Mouse (Mus musculus) heart, postnatal 4 days (tissue): ENCODE measurements around the gene Aqp11. TPM values are rescaled to one million over a fixed set of nuclear protein-coding genes. Genes with fewer than 3 reads are reported as not detected.

Source experiments
- DNase-seq: peaks from one replicate; pipeline ENCODE4 v3.0.0; 2021
- total RNA-seq, 2 experiments: library from RNA; stranded (reverse); gene quantifications; 2 replicates each; pipeline ENCODE4 v1.2.3; 2021

The Aqp11 gene
- 1 to 10 TPM; 1.1 to 1.9 TPM for total RNA-seq

- peak; percentile 85 for DNase-seq
Measured at GRCm38 (mm10) chr7:97737638-97738456, at the start of gene Aqp11. Gene Aqp11 (minus strand): TSS chr7:97738289.

- DNase-seq: no peak
Measured at GRCm38 (mm10) chr7:97783523-97783922, 45.4 kb upstream of the Aqp11 start.

- no peak for DNase-seq
Measured at GRCm38 (mm10) chr7:97781496-97781895, 43.4 kb upstream of the Aqp11 start.

GRCm38 (mm10) chr7:97780815-97781214 is 42.7 kb upstream of the Aqp11 start:
- DNase-seq: no peak

GRCm38 (mm10) chr7:97780222-97780621 is 42.1 kb upstream of the Aqp11 start:
- no peak for DNase-seq

GRCm38 (mm10) chr7:97777191-97777590 is 39.1 kb upstream of the Aqp11 start:
- no peak for DNase-seq

- no peak for DNase-seq
Measured at GRCm38 (mm10) chr7:97775923-97776322, 37.8 kb upstream of the Aqp11 start.

- no peak for DNase-seq
Measured at GRCm38 (mm10) chr7:97775380-97775779, 37.3 kb upstream of the Aqp11 start.

GRCm38 (mm10) chr7:97770841-97771620 is 32.9 kb upstream of the Aqp11 start:
- DNase-seq: no peak

- no peak for DNase-seq
Measured at GRCm38 (mm10) chr7:97769020-97769419, 30.9 kb upstream of the Aqp11 start.

- no peak for DNase-seq
Measured at GRCm38 (mm10) chr7:97767841-97768240, 29.8 kb upstream of the Aqp11 start.

GRCm38 (mm10) chr7:97766406-97767166 is 28.5 kb upstream of the Aqp11 start:
- no peak for DNase-seq

- no peak for DNase-seq
Measured at GRCm38 (mm10) chr7:97765963-97766347, 27.9 kb upstream of the Aqp11 start.

GRCm38 (mm10) chr7:97765181-97765962 is 27.3 kb upstream of the Aqp11 start:
- DNase-seq: peak; percentile 36

GRCm38 (mm10) chr7:97764591-97764990 is 26.5 kb upstream of the Aqp11 start:
- no peak for DNase-seq

GRCm38 (mm10) chr7:97756967-97757881 is 19.1 kb upstream of the Aqp11 start:
- no peak for DNase-seq

GRCm38 (mm10) chr7:97749207-97750190 is 11.4 kb upstream of the Aqp11 start:
- DNase-seq: no peak

- peak; percentile 16 for DNase-seq
Measured at GRCm38 (mm10) chr7:97748527-97749206, 10.6 kb upstream of the Aqp11 start.
